Comparison of ENCODE assay signal across 14 mouse cellular contexts in the genomic region with DNA sequence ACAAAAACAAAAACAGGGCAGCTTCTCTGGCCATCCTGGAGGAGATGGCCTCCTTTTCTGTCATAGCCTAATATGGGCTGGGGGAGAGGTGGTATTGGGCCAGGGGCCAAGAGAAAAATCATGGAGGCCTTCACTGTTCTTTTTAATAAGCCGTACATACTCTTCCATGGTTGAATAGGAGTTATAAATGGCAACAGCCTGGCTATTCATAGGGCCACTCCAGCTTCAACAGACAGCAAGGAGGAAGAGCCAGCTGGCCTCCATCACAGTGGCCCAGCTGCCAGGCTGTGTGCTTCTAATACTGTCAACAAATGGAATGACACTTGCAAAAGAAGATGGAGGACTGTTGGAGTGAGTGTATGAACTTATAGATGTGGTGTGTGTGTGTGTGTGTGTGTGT. TPM values are rescaled to one million over a fixed set of nuclear protein-coding genes. Genes with fewer than 3 reads are reported as not detected.
DNase-seq lines count a peak whose midpoint lies in the region; ATAC-seq and TF ChIP-seq lines count a peak whose summit lies in the region.
"Had no signal": no experiment of that assay in that cellular context is flagged by ENCODE, and none has a peak within 500 bp of the region (broad histone marks: within the 10 kb centered on the region; RNA-seq: fewer than 3 reads in every experiment).

No protein-coding gene starts in this region.

- H3K9ac ChIP-seq in forebrain, embryonic 15.5 days (replicated peaks) = no peak overlapping the region
- H3K9ac ChIP-seq in forebrain, embryonic 12.5 days = no peak overlapping the region
- no peak overlapping the region for H3K9ac ChIP-seq in limb, embryonic 14.5 days (ENCODE audit: low read depth, low read length, severe bottlenecking)
- H3K9ac ChIP-seq in heart, adult 2 months (ENCODE audit: low read depth, low read length) = no peak overlapping the region
- H3K9ac ChIP-seq in intestine, embryonic 16.5 days (ENCODE audit: low read depth, low read length) = no peak overlapping the region
- no peak overlapping the region for H3K9ac ChIP-seq in neural tube, embryonic 15.5 days (replicated peaks)
- H3K9ac ChIP-seq: hindbrain, embryonic 15.5 days; limb, embryonic 13.5 days; neural tube, embryonic 13.5 days had no signal

- ATAC-seq in forebrain, embryonic 15.5 days (replicated peaks) = 0 out of 2 replicates have a peak, but pooled peaks have one; percentile 35
- ATAC-seq in forebrain, embryonic 12.5 days (ENCODE audit: low FRiP score) = no peak; the same call in 1 of the 2 replicates
- ATAC-seq in limb, embryonic 14.5 days (ENCODE audit: low FRiP score, low read depth) = peak; percentile 28; the same call in 1 of the 2 replicates
- no peak; the same call in 1 of the 2 replicates for ATAC-seq in intestine, embryonic 16.5 days
- ATAC-seq in neural tube, embryonic 15.5 days (ENCODE audit: low FRiP score) = no peak

- H3K4me2 ChIP-seq in forebrain, embryonic 15.5 days (replicated peaks) = no peak overlapping the region
- no peak overlapping the region for H3K4me2 ChIP-seq in forebrain, embryonic 12.5 days
- no peak overlapping the region for H3K4me2 ChIP-seq in limb, embryonic 14.5 days (replicated peaks; ENCODE audit: low read depth, low read length, severe bottlenecking)
- H3K4me2 ChIP-seq in intestine, embryonic 16.5 days (ENCODE audit: low read depth, low read length) = no peak overlapping the region
- H3K4me2 ChIP-seq in neural tube, embryonic 15.5 days = no peak overlapping the region
- H3K4me2 ChIP-seq: hindbrain, embryonic 15.5 days; limb, embryonic 13.5 days; neural tube, embryonic 13.5 days had no signal

- no peak for TF ChIP-seq POLR2A in limb, embryonic 14.5 days (IDR thresholded peaks at IDR 0.05; ENCODE audit: borderline replicate concordance, extremely low read depth, insufficient read depth, insufficient read length)
- no peak for TF ChIP-seq POLR2A in heart, adult 2 months (IDR thresholded peaks at IDR 0.05; ENCODE audit: insufficient read depth, low read depth, low read length)

- TF ChIP-seq EP300 in heart, adult 2 months (IDR thresholded peaks at IDR 0.05; ENCODE audit: insufficient read depth, low read depth, low read length) = peak; percentile 63; the same call in 1 of the 2 replicates

- no peaks in the 10 kb centered on the region for H3K9me3 ChIP-seq in forebrain, embryonic 15.5 days
- no peaks in the 10 kb centered on the region for H3K9me3 ChIP-seq in forebrain, embryonic 12.5 days
- no peaks in the 10 kb centered on the region for H3K9me3 ChIP-seq in limb, embryonic 14.5 days (ENCODE audit: control insufficient read depth, low read length)
- H3K9me3 ChIP-seq in limb, embryonic 10.5 days (replicated peaks) = no peaks in the 10 kb centered on the region
- no peaks in the 10 kb centered on the region for H3K9me3 ChIP-seq in intestine, embryonic 16.5 days (ENCODE audit: control insufficient read depth, low read length)
- H3K9me3 ChIP-seq in neural tube, embryonic 15.5 days (replicated peaks) = no peaks in the 10 kb centered on the region
- H3K9me3 ChIP-seq: hindbrain, embryonic 15.5 days; limb, embryonic 13.5 days; neural tube, embryonic 13.5 days had no signal

- 48% methylated on average over 1 of the region's 1 CpGs for WGBS in forebrain, embryonic 15.5 days
- 63% methylated on average over 1 of the region's 1 CpGs for WGBS in forebrain, embryonic 12.5 days
- 71% methylated on average over 1 of the region's 1 CpGs for WGBS in limb, embryonic 14.5 days
- 90% methylated on average over 1 of the region's 1 CpGs for WGBS in limb, embryonic 10.5 days
- WGBS in heart, adult 2 months = 34% methylated on average over 1 of the region's 1 CpGs
- WGBS in intestine, embryonic 16.5 days = 70% methylated on average over 1 of the region's 1 CpGs
- WGBS in neural tube, embryonic 15.5 days = 56% methylated on average over 1 of the region's 1 CpGs

- peaks cover 2% of the 10 kb centered on the region for H3K79me2 ChIP-seq in heart, adult 2 months (replicated peaks; ENCODE audit: control insufficient read depth, insufficient read depth, low read length)

- no peak overlapping the region for H3K27ac ChIP-seq in forebrain, embryonic 15.5 days (replicated peaks)
- no peak overlapping the region for H3K27ac ChIP-seq in forebrain, embryonic 12.5 days
- H3K27ac ChIP-seq in limb, embryonic 14.5 days (replicated peaks; ENCODE audit: low read depth, low read length) = no peak overlapping the region
- H3K27ac ChIP-seq in limb, embryonic 10.5 days = no peak overlapping the region
- H3K27ac ChIP-seq in heart, adult 2 months = peak overlapping the region; percentile 86
- no peak overlapping the region for H3K27ac ChIP-seq in intestine, embryonic 16.5 days (ENCODE audit: low read length)
- no peak overlapping the region for H3K27ac ChIP-seq in neural tube, embryonic 15.5 days (replicated peaks)
- H3K27ac ChIP-seq: hindbrain, embryonic 15.5 days; limb, embryonic 13.5 days; neural tube, embryonic 13.5 days had no signal

- H3K4me1 ChIP-seq in forebrain, embryonic 15.5 days = 0 out of 2 replicates have a peak, but pooled peaks cover 4% of the 10 kb centered on the region
- no peaks in the 10 kb centered on the region for H3K4me1 ChIP-seq in forebrain, embryonic 12.5 days
- no peaks in the 10 kb centered on the region for H3K4me1 ChIP-seq in limb, embryonic 14.5 days (ENCODE audit: control insufficient read depth, insufficient read depth, low read length)
- no peaks in the 10 kb centered on the region for H3K4me1 ChIP-seq in limb, embryonic 10.5 days
- H3K4me1 ChIP-seq in heart, adult 2 months (ENCODE audit: control insufficient read depth, insufficient read depth, low read length) = peaks cover 10% of the 10 kb centered on the region
- H3K4me1 ChIP-seq in intestine, embryonic 16.5 days (ENCODE audit: control insufficient read depth, insufficient read depth, low read length) = no peaks in the 10 kb centered on the region
- H3K4me1 ChIP-seq in neural tube, embryonic 15.5 days = no peaks in the 10 kb centered on the region
- H3K4me1 ChIP-seq: hindbrain, embryonic 15.5 days; limb, embryonic 13.5 days; neural tube, embryonic 13.5 days had no signal

- no peaks in the 10 kb centered on the region for H3K27me3 ChIP-seq in forebrain, embryonic 15.5 days
- no peaks in the 10 kb centered on the region for H3K27me3 ChIP-seq in forebrain, embryonic 12.5 days
- no peaks in the 10 kb centered on the region for H3K27me3 ChIP-seq in limb, embryonic 14.5 days (ENCODE audit: control insufficient read depth, insufficient read depth, low read length)
- no peaks in the 10 kb centered on the region for H3K27me3 ChIP-seq in limb, embryonic 10.5 days (ENCODE audit: low read depth, poor library complexity, severe bottlenecking)
- H3K27me3 ChIP-seq in heart, adult 2 months (ENCODE audit: control insufficient read depth, insufficient read depth, low read length) = no peaks in the 10 kb centered on the region
- H3K27me3 ChIP-seq in intestine, embryonic 16.5 days (replicated peaks; ENCODE audit: control insufficient read depth, insufficient read depth, low read length) = no peaks in the 10 kb centered on the region
- H3K27me3 ChIP-seq in neural tube, embryonic 15.5 days (replicated peaks) = no peaks in the 10 kb centered on the region
- H3K27me3 ChIP-seq: hindbrain, embryonic 15.5 days; limb, embryonic 13.5 days; neural tube, embryonic 13.5 days had no signal

- DNase-seq in limb, embryonic 14.5 days (ENCODE audit: low spot score) = no peak
- DNase-seq in limb, embryonic 10.5 days (ENCODE audit: low spot score) = no peak
- DNase-seq in heart, adult 2 months = peak in 1 of 2 experiments; percentile 73
- DNase-seq in heart, postnatal 4 days = peak; percentile 36
- DNase-seq: adrenal gland, adult 8-10 months; kidney, postnatal 14 days had no signal

- no peak for TF ChIP-seq CTCF in heart, adult 2 months (IDR thresholded peaks at IDR 0.05)

- H3K36me3 ChIP-seq in forebrain, embryonic 15.5 days = no peaks in the 10 kb centered on the region
- H3K36me3 ChIP-seq in forebrain, embryonic 12.5 days (replicated peaks) = 0 out of 2 replicates have a peak, but pooled peaks cover 3% of the 10 kb centered on the region
- peaks cover 5% of the 10 kb centered on the region; the same call in 1 of the 2 replicates for H3K36me3 ChIP-seq in limb, embryonic 14.5 days (ENCODE audit: control insufficient read depth, insufficient read depth, low read length)
- peaks cover 62% of the 10 kb centered on the region for H3K36me3 ChIP-seq in limb, embryonic 10.5 days
- H3K36me3 ChIP-seq in heart, adult 2 months (ENCODE audit: control insufficient read depth, insufficient read depth, low read length) = peaks cover 31% of the 10 kb centered on the region
- H3K36me3 ChIP-seq in intestine, embryonic 16.5 days (ENCODE audit: control insufficient read depth, insufficient read depth, low read length) = no peaks in the 10 kb centered on the region
- no peaks in the 10 kb centered on the region for H3K36me3 ChIP-seq in neural tube, embryonic 15.5 days
- H3K36me3 ChIP-seq: hindbrain, embryonic 15.5 days; neural tube, embryonic 13.5 days had no signal

- no peak overlapping the region for H3K4me3 ChIP-seq in forebrain, embryonic 15.5 days
- no peak overlapping the region for H3K4me3 ChIP-seq in forebrain, embryonic 12.5 days (replicated peaks)
- no peak overlapping the region for H3K4me3 ChIP-seq in limb, embryonic 14.5 days (replicated peaks; ENCODE audit: low read length)
- no peak overlapping the region for H3K4me3 ChIP-seq in limb, embryonic 10.5 days
- H3K4me3 ChIP-seq in heart, adult 2 months = no peak overlapping the region
- no peak overlapping the region for H3K4me3 ChIP-seq in intestine, embryonic 16.5 days (ENCODE audit: low read length)
- no peak overlapping the region for H3K4me3 ChIP-seq in neural tube, embryonic 15.5 days (replicated peaks)
- H3K4me3 ChIP-seq: erythroblast, embryonic 14.5 days; hindbrain, embryonic 15.5 days; limb, embryonic 13.5 days; neural tube, embryonic 13.5 days had no signal

- intact Hi-C loops in heart, adult 2 months (cut with DNase I) = loop anchor here (2.0 kb wide), 1 partner anchor 30 kb away; no protein-coding TSS in a partner anchor

RNA-seq across cellular contexts. Expression of a gene that starts 41.4 kb away (rescaled TPM):
- polyA plus RNA-seq in forebrain, embryonic 15.5 days (2015; fragmentation: Nextera tagmentation; extraction: Ambion mirVana) = 97.9 and 99.1 TPM in 2 replicates
- polyA plus RNA-seq in forebrain, embryonic 12.5 days (2016; fragmentation: Nextera tagmentation; extraction: Ambion mirVana) = 345 and 376 TPM in 2 replicates
- 644 and 734 TPM in 2 replicates for polyA plus RNA-seq in limb, embryonic 14.5 days (2012; rRNA removed)
- polyA plus RNA-seq in limb, embryonic 14.5 days (2014; fragmentation: Nextera tagmentation; extraction: Ambion mirVana) = 239 and 243 TPM in 2 replicates
- 474 and 593 TPM in 2 replicates for polyA plus RNA-seq in limb, embryonic 10.5 days (2016; fragmentation: Nextera tagmentation; extraction: Ambion mirVana)
- 10 to 100 TPM; 65.1 to 66.2 TPM for total RNA-seq in heart, adult 2 months (2021)
- 36.9 and 63.5 TPM in 2 replicates for polyA plus RNA-seq in heart, adult 2 months (2012; rRNA removed)
- 100 to 1,000 TPM; 356 to 401 TPM for total RNA-seq in heart, postnatal 4 days (2021)
- polyA plus RNA-seq in intestine, embryonic 16.5 days (2015; fragmentation: Nextera tagmentation; extraction: Ambion mirVana) = 237 and 238 TPM in 2 replicates
- polyA plus RNA-seq in neural tube, embryonic 15.5 days (2015; fragmentation: Nextera tagmentation; extraction: Ambion mirVana) = 84.1 and 120 TPM in 2 replicates

Comparison
In these comparisons a context has a peak if more than half of its experiments do, and no peak if none do; other contexts are left out.
1. ATAC-seq: peak in forebrain, embryonic 15.5 days (single experiment) and limb, embryonic 14.5 days (single experiment); none in forebrain, embryonic 12.5 days (single experiment), intestine, embryonic 16.5 days (single experiment) and neural tube, embryonic 15.5 days (single experiment).